Mouse (Mus musculus) forebrain, embryonic 14.5 days (tissue): ENCODE results near the gene Sdc4. TPM values are rescaled to one million over a fixed set of nuclear protein-coding genes. Genes with fewer than 3 reads are reported as not detected.

Source experiments
- ATAC-seq: fragments of 200-750 bp; cut with Nextera tagmentation; 2 replicates; pipeline ENCODE4 v1.8.0; 2017; ENCODE audit warnings: mild to moderate bottlenecking, moderate library complexity
- DNase-seq: peaks from one replicate; pipeline ENCODE4 v3.0.0-alpha.2; 2015; ENCODE audit warnings: low spot score
- H3K27ac ChIP-seq: fragments of 300-500 bp; sonication (generic); 2 replicates; pipeline ENCODE4 v1.5.1; 2014; ENCODE audit warnings: low read depth, mild to moderate bottlenecking, control low read depth, low read length, moderate library complexity
- H3K27me3 ChIP-seq: fragments of 300-500 bp; sonication (generic); replicated peaks from 2 replicates; pipeline ENCODE4 v1.6.1; 2014; ENCODE audit warnings: low read length, control low read depth, mixed read lengths; ENCODE audit not compliant: control insufficient read depth, insufficient read depth
- H3K36me3 ChIP-seq: fragments of 300-500 bp; sonication (generic); 2 replicates; pipeline ENCODE4 v1.6.1; 2014; ENCODE audit warnings: low read length, control low read depth; ENCODE audit not compliant: control insufficient read depth, insufficient read depth
- H3K4me1 ChIP-seq: fragments of 300-500 bp; sonication (generic); 2 replicates; pipeline ENCODE4 v1.6.1; 2014; ENCODE audit warnings: antibody characterized with exemption, low read length, control low read depth; ENCODE audit not compliant: control insufficient read depth, insufficient read depth
- H3K4me2 ChIP-seq: fragments of 300-500 bp; sonication (generic); 2 replicates; pipeline ENCODE4 v1.6.1; 2014; ENCODE audit warnings: mild to moderate bottlenecking, control low read depth, low read length
- H3K4me3 ChIP-seq: fragments of 300-500 bp; sonication (generic); 2 replicates; pipeline ENCODE4 v1.5.1; 2014; ENCODE audit warnings: low read depth, low read length, control low read depth
- H3K9ac ChIP-seq: fragments of 300-500 bp; sonication (generic); 2 replicates; pipeline ENCODE4 v1.6.1; 2014; ENCODE audit warnings: mild to moderate bottlenecking, low read length, control low read depth, moderate library complexity
- H3K9me3 ChIP-seq: fragments of 300-500 bp; sonication (generic); replicated peaks from 2 replicates; pipeline ENCODE4 v1.6.1; 2016; ENCODE audit warnings: low read length, control low read depth, mixed read lengths; ENCODE audit not compliant: control insufficient read depth
- WGBS: fragments of 180-500 bp; shearing (Covaris S2); extraction: QIAGEN DNeasy Blood & Tissue Kit; methylation state at CpG from one replicate; pipeline ENCODE4 v1.1.7; 2014; 5-methylcytosine and 5-hydroxymethylcytosine counted together
- polyA plus RNA-seq: library from polyadenylated mRNA; unstranded; fragments of >200 nt; fragmentation: Nextera tagmentation; extraction: Ambion mirVana; gene quantifications from 2 replicates; pipeline ENCODE4 v1.2.1, GENCODE M21; 2014

Sdc4 gene
- polyA plus RNA-seq, 1 experiment from 2014 or later, result 3.9 TPM

DNA sequence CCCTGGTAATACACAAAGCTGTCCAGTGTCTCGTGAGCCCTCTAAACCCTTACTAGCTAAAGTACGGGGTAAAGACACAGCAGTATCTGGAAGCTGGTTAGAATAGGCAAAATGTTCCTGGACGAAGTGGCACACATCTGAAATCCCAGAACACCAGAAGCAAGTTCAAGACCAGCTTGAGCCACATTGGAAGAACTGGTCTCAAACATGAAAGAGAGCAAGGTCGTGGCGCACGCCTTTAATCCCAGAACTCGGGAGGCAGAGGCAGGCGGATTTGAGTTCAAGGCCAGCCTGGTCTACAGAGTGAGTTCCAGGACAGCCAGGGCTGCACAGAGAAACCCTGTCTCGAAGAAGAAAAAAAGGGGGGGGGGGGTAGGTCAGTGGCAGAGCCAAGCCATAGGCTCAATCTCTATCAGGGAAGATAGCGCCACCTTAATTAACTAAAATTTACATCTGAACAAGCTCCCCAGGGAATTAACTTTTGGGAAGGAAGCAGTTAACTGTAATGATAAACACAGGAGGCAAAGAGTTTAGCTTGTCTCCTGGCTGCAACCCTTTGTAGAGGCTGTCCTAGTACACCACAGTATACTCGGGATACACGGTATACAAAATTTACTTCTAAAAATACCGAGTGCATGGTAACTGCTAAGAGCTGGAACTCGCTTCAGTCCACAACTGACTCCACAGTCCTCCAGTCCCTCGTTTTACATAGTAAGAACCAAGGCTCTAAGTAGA lies 13.6 kb downstream of the Sdc4 start:
- no peak for DNase-seq
- Histone ChIP-seq H3K9ac (no peak overlapping the region), H3K4me3 (no peak overlapping the region), H3K27me3 (no peaks in the 10 kb centered on the region), H3K9me3 (no peaks in the 10 kb centered on the region), H3K36me3 (no peaks in the 10 kb centered on the region), H3K4me2 (no peak overlapping the region), H3K27ac (no peak overlapping the region), H3K4me1 (no peaks in the 10 kb centered on the region)
- 40% methylated on average over 15 of the region's 15 CpGs for WGBS
- ATAC-seq, result no peak

DNA sequence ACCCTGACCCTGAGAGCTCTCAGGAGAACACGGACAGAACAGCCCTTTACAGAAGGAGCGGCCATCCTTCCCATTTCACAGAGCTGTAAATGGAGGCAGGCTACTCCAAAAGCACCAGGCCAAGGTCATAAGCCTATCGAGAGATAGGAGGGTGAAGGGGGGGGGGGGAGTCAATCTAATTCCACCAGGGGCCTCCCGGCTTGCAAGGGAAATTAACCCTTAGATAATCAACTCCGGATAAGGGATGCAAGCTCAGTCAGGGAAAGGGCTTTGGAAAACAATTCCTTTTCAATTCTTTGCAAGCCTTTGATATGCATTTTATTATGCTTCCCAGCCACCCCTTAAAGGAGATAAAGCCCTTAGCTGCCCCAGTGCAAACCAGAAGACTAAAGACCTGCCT lies 15.2 kb downstream of the Sdc4 start:
- H3K4me2 ChIP-seq, result no peak overlapping the region
- ATAC-seq (no peak), DNase-seq (no peak)
- no peaks in the 10 kb centered on the region for H3K36me3 ChIP-seq
- H3K27ac ChIP-seq, result no peak overlapping the region
- H3K4me3 ChIP-seq, result no peak overlapping the region
- no peaks in the 10 kb centered on the region for H3K27me3 ChIP-seq
- H3K9me3 ChIP-seq, result no peaks in the 10 kb centered on the region
- H3K4me1 ChIP-seq, result no peaks in the 10 kb centered on the region
- 43% methylated on average over 5 of the region's 5 CpGs for WGBS
- no peak overlapping the region for H3K9ac ChIP-seq

DNA sequence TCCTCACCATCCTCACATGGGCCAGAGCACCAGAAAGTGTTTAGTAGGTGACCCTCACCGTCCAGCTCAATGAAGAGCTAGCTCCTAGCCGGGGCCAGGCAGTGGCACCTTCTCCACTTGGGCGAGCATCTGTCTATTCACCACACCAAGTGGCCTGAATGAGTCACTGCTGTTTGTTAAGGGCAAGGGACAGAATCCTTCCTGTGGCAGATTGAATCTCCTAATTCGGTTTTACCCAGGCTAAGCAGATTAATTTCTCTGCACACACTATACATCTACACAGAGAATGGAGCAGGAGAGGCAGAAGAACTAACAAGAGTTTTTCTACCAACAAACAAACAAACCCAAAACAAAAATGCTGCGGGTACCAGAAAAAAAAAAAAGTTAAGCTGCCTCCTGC lies 16.7 kb downstream of the Sdc4 start:
- ATAC-seq, result no peak
- H3K4me2 ChIP-seq, result no peak overlapping the region
- no peak overlapping the region for H3K27ac ChIP-seq
- 77% methylated on average over 5 of the region's 5 CpGs for WGBS
- H3K9ac ChIP-seq, result no peak overlapping the region
- H3K9me3 ChIP-seq, result no peaks in the 10 kb centered on the region
- H3K4me3 ChIP-seq, result no peak overlapping the region
- DNase-seq, result no peak
- no peaks in the 10 kb centered on the region for H3K27me3 ChIP-seq
- H3K36me3 ChIP-seq, result no peaks in the 10 kb centered on the region
- no peaks in the 10 kb centered on the region for H3K4me1 ChIP-seq

DNA sequence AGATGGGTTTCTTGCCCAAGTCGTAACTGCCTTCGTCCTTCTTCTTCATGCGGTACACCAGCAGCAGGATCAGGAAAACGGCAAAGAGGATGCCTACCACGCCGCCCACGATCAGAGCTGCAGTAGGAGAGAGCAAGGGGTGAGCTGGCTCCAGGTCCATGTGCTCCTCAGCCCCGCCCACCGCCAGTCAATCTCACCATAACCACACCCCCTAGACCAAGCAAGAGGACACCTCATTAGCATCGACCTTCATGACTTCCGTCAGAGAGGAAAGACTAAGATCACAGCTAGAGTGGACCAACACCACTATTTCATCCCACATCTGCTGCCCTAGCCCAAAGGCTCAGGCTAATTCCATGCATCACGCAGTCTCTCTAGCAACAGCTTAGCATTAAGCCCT lies 17.6 kb downstream of the Sdc4 start:
- Histone ChIP-seq H3K9ac (no peak overlapping the region), H3K27ac (no peak overlapping the region), H3K9me3 (no peaks in the 10 kb centered on the region), H3K4me3 (no peak overlapping the region), H3K4me2 (no peak overlapping the region), H3K4me1 (no peaks in the 10 kb centered on the region), H3K27me3 (no peaks in the 10 kb centered on the region), H3K36me3 (no peaks in the 10 kb centered on the region)
- no peak for ATAC-seq
- no peak for DNase-seq
- 27% methylated on average over 12 of the region's 12 CpGs for WGBS

DNA sequence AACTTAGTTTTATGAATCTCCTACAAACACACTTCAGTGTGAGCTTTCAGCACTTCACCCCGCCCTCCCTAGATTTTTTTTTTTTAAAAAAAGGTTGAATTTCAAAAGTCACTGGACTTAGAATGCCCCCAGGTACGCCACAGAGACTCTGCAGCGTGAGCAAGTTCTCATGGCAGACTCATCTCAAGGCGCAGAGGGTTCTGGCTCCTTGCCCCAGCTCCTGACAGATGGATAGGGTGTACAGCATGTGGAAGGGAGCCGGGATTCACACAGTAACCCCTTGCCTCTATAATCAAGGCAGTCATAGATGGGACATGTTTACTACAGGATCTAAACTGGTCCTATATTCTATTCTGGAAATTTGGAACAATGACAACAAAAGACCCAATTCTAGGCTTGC lies 18.3 kb downstream of the Sdc4 start:
- WGBS, result 83% methylated on average over 5 of the region's 5 CpGs
- ATAC-seq (no peak), DNase-seq (peak; percentile 46)
- Histone ChIP-seq H3K9me3 (no peaks in the 10 kb centered on the region), H3K27me3 (no peaks in the 10 kb centered on the region), H3K27ac (no peak overlapping the region), H3K4me2 (no peak overlapping the region), H3K36me3 (no peaks in the 10 kb centered on the region), H3K9ac (no peak overlapping the region), H3K4me1 (no peaks in the 10 kb centered on the region), H3K4me3 (no peak overlapping the region)

DNA sequence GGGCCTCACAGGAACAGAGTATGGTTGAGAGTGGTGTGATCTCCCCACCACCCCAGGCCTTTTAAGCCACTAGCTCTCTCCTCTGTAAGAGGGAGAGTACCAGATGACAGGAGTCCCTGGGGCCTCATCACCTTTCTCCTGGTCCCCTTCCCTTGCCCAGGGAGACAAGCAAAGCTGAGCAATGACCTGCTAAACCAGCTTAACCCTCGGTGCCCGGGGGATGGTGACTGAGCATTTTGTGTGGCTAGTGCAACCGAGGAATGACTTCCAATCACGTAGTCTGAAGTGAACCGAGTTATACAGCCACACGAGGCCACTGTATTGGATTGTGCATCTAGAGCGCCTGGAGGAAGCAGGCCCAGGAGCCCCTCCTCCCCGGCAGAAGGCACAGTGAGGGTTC lies 19.3 kb downstream of the Sdc4 start:
- no peak for DNase-seq
- Histone ChIP-seq H3K27ac (no peak overlapping the region), H3K4me2 (no peak overlapping the region), H3K9ac (no peak overlapping the region), H3K4me3 (no peak overlapping the region), H3K36me3 (no peaks in the 10 kb centered on the region), H3K4me1 (no peaks in the 10 kb centered on the region), H3K27me3 (no peaks in the 10 kb centered on the region), H3K9me3 (no peaks in the 10 kb centered on the region)
- WGBS, result 96% methylated on average over 8 of the region's 8 CpGs
- no peak for ATAC-seq

DNA sequence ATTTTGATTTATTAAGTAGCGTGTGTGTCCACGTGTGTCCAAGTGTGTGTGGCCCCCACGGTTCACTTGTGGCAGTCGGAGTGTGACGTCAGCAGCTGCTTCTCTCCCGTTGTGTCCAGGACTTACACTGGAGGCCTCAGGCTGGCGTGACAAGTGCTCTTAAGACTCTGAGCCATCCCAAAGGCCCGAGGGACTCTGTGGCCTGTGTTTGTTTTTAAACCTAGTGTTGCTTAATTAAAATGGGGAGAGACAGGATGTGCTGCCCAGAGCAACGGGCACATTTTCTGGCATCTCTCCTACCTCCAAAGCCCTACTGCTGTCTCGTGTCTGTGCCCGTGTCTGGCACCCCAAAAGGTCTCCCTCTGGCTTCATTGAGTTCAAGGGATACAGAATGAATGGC lies 20.2 kb downstream of the Sdc4 start:
- Histone ChIP-seq H3K9ac (no peak overlapping the region), H3K4me1 (no peaks in the 10 kb centered on the region), H3K9me3 (no peaks in the 10 kb centered on the region), H3K36me3 (no peaks in the 10 kb centered on the region), H3K27me3 (no peaks in the 10 kb centered on the region), H3K27ac (no peak overlapping the region), H3K4me2 (no peak overlapping the region), H3K4me3 (no peak overlapping the region)
- DNase-seq, result no peak
- no peak for ATAC-seq
- 93% methylated on average over 11 of the region's 11 CpGs for WGBS

DNA sequence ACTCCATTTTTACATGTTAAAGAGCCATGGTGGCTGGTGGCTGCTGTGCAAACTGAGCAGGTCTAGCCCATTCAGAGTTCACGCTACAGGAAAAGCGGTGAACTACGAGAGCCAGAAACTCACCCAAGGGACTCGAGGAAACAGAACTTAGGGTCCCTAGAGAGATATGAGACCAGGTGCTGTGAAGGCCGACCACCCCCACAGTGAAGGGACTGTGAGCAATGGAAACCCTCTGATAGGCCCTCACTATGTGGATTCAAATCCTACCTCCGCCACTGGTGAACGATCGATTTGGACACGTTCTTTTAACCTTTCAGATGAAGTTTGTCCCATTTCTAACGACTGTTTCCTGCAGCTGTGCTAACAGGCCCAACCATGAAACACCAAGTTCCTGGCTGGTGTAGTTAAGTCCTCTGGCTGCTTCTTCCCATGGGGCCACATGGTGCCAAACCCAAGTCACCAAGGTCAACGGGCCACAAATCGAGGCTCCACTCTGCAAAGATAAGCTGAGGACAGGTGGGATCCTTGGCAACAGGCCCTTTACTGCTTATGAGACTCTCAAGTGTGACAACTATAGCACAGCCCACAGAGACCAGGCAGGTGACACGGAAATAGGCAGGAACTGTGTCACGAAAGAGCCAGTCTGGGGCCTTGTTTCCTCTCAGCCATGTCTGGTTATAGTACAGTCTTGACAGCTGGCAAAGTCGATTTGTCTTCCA lies 20.9 kb downstream of the Sdc4 start:
- no peak for ATAC-seq

DNA sequence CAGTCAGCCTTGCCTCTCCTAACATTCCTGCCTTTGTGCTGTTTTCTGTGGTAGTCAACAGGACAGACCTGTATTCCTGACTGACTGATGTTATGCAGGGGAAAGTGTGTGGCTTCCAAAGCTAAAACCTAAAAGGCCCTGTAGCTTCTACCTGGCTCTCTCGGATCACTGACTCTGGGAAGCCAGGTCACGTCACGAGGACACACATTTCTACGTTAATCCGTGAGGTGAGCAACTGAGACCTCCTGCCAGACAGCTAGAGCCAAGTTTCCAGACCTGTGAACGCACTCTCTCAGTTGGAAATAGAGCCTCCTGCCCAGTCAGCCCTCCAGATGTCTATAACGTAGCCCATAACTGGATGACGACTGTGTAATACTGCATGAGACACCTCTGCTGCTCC lies 21.7 kb downstream of the Sdc4 start:
- Histone ChIP-seq H3K9me3 (no peaks in the 10 kb centered on the region), H3K4me1 (no peaks in the 10 kb centered on the region), H3K27me3 (no peaks in the 10 kb centered on the region), H3K4me3 (no peak overlapping the region), H3K36me3 (no peaks in the 10 kb centered on the region), H3K4me2 (no peak overlapping the region), H3K9ac (no peak overlapping the region), H3K27ac (no peak overlapping the region)
- no peak for ATAC-seq
- DNase-seq, result no peak
- 90% methylated on average over 8 of the region's 8 CpGs for WGBS

More for the DNA sequence above, 20.9 kb downstream of the Sdc4 start:
- no peak overlapping the region for H3K9ac ChIP-seq
- no peak overlapping the region for H3K4me2 ChIP-seq
- H3K9me3 ChIP-seq, result no peaks in the 10 kb centered on the region
- no peaks in the 10 kb centered on the region for H3K36me3 ChIP-seq
- 90% methylated on average over 15 of the region's 15 CpGs for WGBS
- DNase-seq, result no peak
- no peak overlapping the region for H3K4me3 ChIP-seq
- H3K4me1 ChIP-seq, result no peaks in the 10 kb centered on the region
- no peaks in the 10 kb centered on the region for H3K27me3 ChIP-seq
- H3K27ac ChIP-seq, result no peak overlapping the region
